Mouse (Mus musculus) stomach, embryonic 16.5 days (tissue): Measurements from ENCODE around the gene Ier5l. TPM values are rescaled to one million over a fixed set of nuclear protein-coding genes. Genes with fewer than 3 reads are reported as not detected.

Source experiments
- ATAC-seq: fragments of 200-750 bp; cut with Nextera tagmentation; 2 replicates; pipeline ENCODE4 v1.8.0; 2017; ENCODE audit warnings: moderate number of reproducible peaks, moderate TSS enrichment; ENCODE audit not compliant: insufficient read depth, low FRiP score
- H3K27ac ChIP-seq: fragments of 300-500 bp; sonication (generic); 2 replicates; pipeline ENCODE4 v1.5.1; 2014; ENCODE audit warnings: low read length
- H3K27me3 ChIP-seq: fragments of 300-500 bp; sonication (generic); 2 replicates; pipeline ENCODE4 v1.6.1; 2014; ENCODE audit warnings: low read length, control low read depth, mixed read lengths; ENCODE audit not compliant: control insufficient read depth, insufficient read depth
- H3K36me3 ChIP-seq: fragments of 300-500 bp; sonication (generic); 2 replicates; pipeline ENCODE4 v1.6.1; 2014; ENCODE audit warnings: low read length; ENCODE audit not compliant: control insufficient read depth, insufficient read depth
- H3K4me1 ChIP-seq: fragments of 300-500 bp; sonication (generic); 2 replicates; pipeline ENCODE4 v1.6.1; 2014; ENCODE audit warnings: low read length, control low read depth, mixed read lengths; ENCODE audit not compliant: control insufficient read depth, insufficient read depth
- H3K4me2 ChIP-seq: fragments of 300-500 bp; sonication (generic); 2 replicates; pipeline ENCODE4 v1.6.1; 2014; ENCODE audit warnings: low read depth, low read length, mixed read lengths
- H3K4me3 ChIP-seq: fragments of 300-500 bp; sonication (generic); replicated peaks from 2 replicates; pipeline ENCODE4 v1.5.1; 2014; ENCODE audit warnings: mild to moderate bottlenecking, low read length
- H3K9ac ChIP-seq: fragments of 300-500 bp; sonication (generic); 2 replicates; pipeline ENCODE4 v1.6.1; 2014; ENCODE audit warnings: low read length
- H3K9me3 ChIP-seq: fragments of 300-500 bp; sonication (generic); replicated peaks from 2 replicates; pipeline ENCODE4 v1.6.1; 2016; ENCODE audit warnings: low read length, control low read depth; ENCODE audit not compliant: control insufficient read depth
- WGBS: fragments of 180-500 bp; shearing (Covaris S2); extraction: QIAGEN DNeasy Blood & Tissue Kit; methylation state at CpG from one replicate; pipeline ENCODE4 v1.1.7; 2014; 5-methylcytosine and 5-hydroxymethylcytosine counted together
- polyA plus RNA-seq: library from polyadenylated mRNA; unstranded; fragments of >200 nt; fragmentation: Nextera tagmentation; extraction: Ambion mirVana; gene quantifications from 2 replicates; pipeline ENCODE4 v1.2.1, GENCODE M21; 2015

The Ier5l gene
- polyA plus RNA-seq, 1 experiment from 2014 or later = 0.83 TPM

DNA sequence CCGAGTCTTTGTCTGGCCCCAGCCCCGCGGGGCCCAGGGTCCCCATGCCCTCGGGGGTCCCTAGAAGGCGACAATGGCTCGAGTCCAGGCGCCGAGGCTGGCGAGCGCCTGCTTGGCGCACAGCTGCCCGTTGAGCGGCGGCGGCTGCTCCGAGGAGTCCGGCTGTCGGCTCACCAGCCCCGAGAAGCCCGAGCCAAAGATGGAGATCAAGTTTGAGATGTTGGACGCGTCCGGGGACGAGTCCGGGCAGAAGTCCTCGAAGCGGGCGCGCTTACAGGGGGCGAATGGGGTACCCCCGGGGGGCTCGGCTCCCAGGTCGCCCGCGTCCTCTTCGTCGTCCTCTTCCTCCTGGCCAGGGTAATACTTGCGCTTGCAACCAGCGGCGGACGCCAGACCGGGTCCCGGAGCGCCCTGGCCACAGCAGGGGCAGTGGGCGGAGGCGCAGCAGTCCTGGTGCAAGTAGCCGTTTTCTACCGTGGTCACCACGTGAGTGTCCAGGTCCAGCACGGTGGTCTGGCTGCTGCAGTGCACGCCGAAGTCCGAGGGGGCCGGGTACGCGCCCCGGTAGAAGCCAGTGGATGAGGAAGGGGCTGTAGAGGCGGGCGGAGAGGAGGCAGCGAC is 1.2 kb downstream of the Ier5l start:
- Histone ChIP-seq H3K9me3 (no peaks in the 10 kb centered on the region), H3K27me3 (no peaks in the 10 kb centered on the region; the same call in 1 of the 2 replicates), H3K9ac (peak overlapping the region; percentile 99), H3K4me2 (peak overlapping the region; percentile 76), H3K4me3 (peak overlapping the region; percentile 95), H3K27ac (peak overlapping the region; percentile 97), H3K4me1 (peaks cover 27% of the 10 kb centered on the region; the same call in 1 of the 2 replicates), H3K36me3 (no peaks in the 10 kb centered on the region)
- under 1% methylated on average over 60 of the region's 60 CpGs for WGBS
- ATAC-seq = no peak

DNA sequence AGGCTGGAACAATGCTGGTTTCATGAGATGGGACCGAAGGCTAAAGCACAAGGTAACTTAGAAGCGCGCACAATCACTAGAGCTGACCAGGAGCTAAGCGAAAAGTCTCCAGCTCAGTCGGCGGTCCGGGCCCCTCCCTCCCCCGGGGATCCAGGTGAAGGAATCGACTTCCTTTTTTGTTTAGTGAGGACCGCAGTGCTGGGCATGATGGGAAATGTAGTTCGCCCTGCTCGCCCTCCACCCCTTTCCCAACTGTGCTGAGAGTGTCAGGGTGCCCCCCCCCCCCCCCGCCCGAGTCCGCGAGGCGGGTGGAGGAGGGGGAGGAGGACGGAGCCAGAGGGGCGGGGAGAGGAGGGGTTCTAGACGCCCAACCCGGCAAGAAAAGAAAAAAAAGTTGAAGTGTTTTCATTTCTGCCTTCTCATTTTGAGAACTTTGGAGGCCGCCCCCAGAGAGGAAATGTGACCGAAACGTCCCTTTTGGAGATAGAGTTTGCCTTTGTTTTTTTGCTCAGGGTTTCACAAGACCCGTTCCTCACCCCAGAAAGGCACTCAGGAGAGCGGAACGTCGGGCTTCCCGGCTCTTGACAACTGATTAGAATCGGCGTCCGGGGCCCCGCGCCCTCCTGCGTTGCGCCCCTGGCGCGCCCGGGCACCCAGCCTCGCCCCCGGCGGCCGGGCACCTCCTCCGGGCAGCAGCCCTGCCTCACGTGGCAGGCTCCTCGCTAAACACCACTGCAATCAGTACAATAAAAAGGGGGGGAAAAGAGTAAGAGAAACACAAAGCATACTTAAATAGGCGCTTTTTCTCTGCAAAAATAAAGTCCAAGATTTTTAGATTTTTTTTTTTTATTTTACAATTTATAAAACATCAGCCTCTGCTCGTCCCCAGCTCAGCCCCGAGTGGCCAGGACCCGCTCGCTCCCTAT is 2.0 kb downstream of the Ier5l start:
- under 1% methylated on average over 46 of the region's 51 CpGs for WGBS
- peaks cover 32% of the 10 kb centered on the region for H3K4me1 ChIP-seq
- peak overlapping the region; percentile 95 for H3K4me3 ChIP-seq
- H3K27ac ChIP-seq = peak overlapping the region; percentile 97
- peak overlapping the region; percentile 76 for H3K4me2 ChIP-seq
- H3K9ac ChIP-seq = peak overlapping the region; percentile 99
- ATAC-seq = peak; percentile 78
- no peaks in the 10 kb centered on the region for H3K36me3 ChIP-seq
- no peaks in the 10 kb centered on the region for H3K9me3 ChIP-seq
- no peaks in the 10 kb centered on the region; the same call in 1 of the 2 replicates for H3K27me3 ChIP-seq

DNA sequence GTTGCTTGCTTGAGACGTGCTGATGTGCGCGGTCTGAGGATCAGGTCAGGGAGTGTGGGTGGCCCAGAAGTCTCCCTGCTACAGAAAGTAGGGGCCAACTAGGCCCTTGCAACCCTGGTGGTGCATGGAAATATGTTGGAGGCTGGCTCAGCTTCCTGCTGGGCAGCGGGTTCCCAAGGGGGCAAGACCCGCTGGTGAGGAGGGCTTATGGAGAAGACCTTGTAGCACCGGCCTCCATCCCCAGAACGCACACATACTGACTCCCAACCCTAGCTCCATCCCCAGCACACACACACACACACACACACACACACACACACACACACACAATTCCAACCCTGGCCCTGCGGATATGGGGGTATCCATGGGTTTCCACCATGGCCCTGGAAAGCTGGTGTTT is 3.0 kb downstream of the Ier5l start:
- Histone ChIP-seq H3K27ac (peak overlapping the region; percentile 97), H3K4me1 (peaks cover 31% of the 10 kb centered on the region), H3K36me3 (no peaks in the 10 kb centered on the region), H3K9ac (peak overlapping the region; percentile 99), H3K27me3 (no peaks in the 10 kb centered on the region; the same call in 1 of the 2 replicates), H3K4me3 (peak overlapping the region; percentile 95), H3K4me2 (peak overlapping the region; percentile 76), H3K9me3 (no peaks in the 10 kb centered on the region)
- WGBS = 17% methylated on average over 8 of the region's 8 CpGs
- no peak for ATAC-seq

DNA sequence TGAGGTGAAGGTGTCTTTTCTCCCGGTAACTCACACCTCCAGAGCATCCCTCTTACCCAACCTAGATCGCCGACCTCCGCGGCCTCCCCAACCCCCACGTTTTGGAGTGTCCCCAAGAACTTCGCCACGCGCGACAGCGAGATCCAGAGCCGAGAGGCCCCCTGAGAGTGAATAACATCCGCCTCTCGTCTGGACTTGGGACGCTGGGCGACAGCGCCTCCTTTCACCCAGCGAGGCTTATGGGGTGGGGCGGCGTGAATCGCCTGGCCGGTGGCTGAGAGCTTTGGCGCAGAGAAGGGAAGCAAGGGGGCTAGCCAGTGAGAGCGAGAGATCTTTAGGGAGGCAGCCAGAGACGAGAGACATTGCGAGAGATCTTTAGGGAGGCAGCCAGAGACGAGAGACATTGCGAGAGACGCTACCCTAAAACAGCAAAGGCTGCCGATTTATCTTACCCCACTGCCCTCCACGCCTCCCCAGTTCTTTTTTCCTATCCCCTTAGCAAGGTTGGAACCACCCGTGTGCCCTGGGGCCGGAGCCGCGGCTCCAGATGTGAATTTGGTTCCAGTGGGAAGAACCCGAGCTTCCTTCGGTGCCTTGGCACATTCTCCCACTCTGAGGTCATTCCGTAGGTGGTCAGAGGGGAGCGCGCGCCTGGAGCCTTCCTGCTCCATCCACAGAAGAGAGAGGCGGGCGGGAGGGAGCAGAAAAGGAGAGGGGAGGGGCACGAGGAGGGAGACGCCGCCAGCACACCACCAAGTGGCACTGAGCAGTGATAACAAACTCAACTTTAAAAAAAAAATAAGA is 3.7 kb downstream of the Ier5l start:
- ATAC-seq = peak; percentile 27
- under 1% methylated on average over 46 of the region's 46 CpGs for WGBS
- Histone ChIP-seq H3K4me2 (peak overlapping the region; percentile 76), H3K27me3 (no peaks in the 10 kb centered on the region; the same call in 1 of the 2 replicates), H3K27ac (peak overlapping the region; percentile 97), H3K9ac (peak overlapping the region; percentile 76), H3K4me3 (peak overlapping the region; percentile 95), H3K9me3 (no peaks in the 10 kb centered on the region), H3K36me3 (no peaks in the 10 kb centered on the region), H3K4me1 (peaks cover 31% of the 10 kb centered on the region)

DNA sequence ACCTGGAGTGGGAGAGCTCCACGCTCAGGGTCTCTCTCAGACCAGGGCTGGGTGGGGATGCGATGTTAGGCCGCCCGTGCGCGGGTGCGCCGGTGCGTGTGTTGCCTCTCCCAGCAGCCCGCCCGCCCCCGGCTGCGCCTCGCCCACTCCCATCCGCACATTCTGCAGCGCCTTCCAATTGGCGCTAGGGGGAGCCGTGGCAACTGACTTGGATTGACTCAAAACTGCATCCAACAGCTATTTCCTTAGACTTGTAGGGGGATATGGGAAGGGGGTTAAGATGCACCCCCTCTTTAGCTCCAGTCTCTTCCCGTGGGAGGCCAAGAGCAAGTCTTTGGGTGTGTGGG is 4.2 kb downstream of the Ier5l start:
- ATAC-seq = peak; percentile 18; the same call in 1 of the 2 replicates
- Histone ChIP-seq H3K36me3 (no peaks in the 10 kb centered on the region), H3K27me3 (no peaks in the 10 kb centered on the region; the same call in 1 of the 2 replicates), H3K9ac (peak overlapping the region; percentile 76), H3K4me1 (peaks cover 27% of the 10 kb centered on the region), H3K4me2 (peak overlapping the region; percentile 76), H3K4me3 (peak overlapping the region; percentile 95), H3K27ac (peak overlapping the region; percentile 97), H3K9me3 (no peaks in the 10 kb centered on the region)
- WGBS = under 1% methylated on average over 19 of the region's 19 CpGs

DNA sequence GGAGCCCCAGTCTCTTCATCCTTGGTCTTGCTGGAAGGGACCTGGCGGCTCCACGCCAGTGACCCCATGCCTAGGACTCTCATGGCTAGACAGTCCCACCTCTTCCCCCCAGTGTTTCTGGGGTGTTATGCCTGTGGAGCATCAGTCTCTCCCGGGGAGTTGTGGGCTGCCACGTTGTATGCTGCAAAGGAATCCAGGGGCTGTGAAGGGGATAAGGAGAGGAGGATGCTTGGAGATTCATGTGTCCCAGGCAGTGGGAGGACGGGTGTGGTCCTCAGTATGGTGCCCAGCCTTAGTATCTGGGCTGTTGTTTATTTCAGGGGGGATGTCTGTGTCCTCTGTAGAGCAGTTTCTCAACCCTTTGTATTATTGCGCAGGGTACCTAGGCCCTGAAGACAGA is 5.0 kb downstream of the Ier5l start:
- 65% methylated on average over 6 of the region's 6 CpGs for WGBS
- ATAC-seq = no peak
- peak overlapping the region; percentile 76 for H3K4me2 ChIP-seq
- peaks cover 25% of the 10 kb centered on the region for H3K4me1 ChIP-seq
- H3K9ac ChIP-seq = peak overlapping the region; percentile 76; the same call in 1 of the 2 replicates
- no peaks in the 10 kb centered on the region; the same call in 1 of the 2 replicates for H3K27me3 ChIP-seq
- H3K36me3 ChIP-seq = no peaks in the 10 kb centered on the region
- H3K4me3 ChIP-seq = no peak overlapping the region
- H3K9me3 ChIP-seq = no peaks in the 10 kb centered on the region
- no peak overlapping the region; the same call in 1 of the 2 replicates for H3K27ac ChIP-seq

DNA sequence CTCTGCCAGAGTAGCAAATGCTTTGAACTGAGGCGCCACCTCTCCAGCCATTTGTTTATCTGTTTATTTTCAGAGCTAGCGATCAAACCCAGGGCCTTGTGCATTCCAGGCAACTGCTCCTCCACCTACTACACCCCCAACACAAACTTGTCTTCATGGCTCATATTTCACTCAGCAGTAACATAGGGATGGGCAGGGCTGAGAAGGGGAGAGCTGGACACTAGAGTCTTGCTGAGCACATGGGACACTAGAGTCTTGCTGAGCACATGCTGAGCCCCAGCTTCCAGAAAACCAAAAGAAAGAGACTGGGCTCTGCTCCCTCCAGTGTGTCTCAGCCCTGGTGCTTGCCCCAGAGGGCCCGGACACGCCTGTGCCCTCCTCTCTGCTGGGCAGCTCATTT is 7.2 kb downstream of the Ier5l start:
- Histone ChIP-seq H3K27ac (no peak overlapping the region), H3K9ac (no peak overlapping the region), H3K4me2 (no peak overlapping the region), H3K9me3 (no peaks in the 10 kb centered on the region), H3K4me1 (peaks cover 36% of the 10 kb centered on the region), H3K27me3 (no peaks in the 10 kb centered on the region; the same call in 1 of the 2 replicates), H3K4me3 (no peak overlapping the region), H3K36me3 (no peaks in the 10 kb centered on the region)
- WGBS = 54% methylated on average over 4 of the region's 4 CpGs
- no peak for ATAC-seq

DNA sequence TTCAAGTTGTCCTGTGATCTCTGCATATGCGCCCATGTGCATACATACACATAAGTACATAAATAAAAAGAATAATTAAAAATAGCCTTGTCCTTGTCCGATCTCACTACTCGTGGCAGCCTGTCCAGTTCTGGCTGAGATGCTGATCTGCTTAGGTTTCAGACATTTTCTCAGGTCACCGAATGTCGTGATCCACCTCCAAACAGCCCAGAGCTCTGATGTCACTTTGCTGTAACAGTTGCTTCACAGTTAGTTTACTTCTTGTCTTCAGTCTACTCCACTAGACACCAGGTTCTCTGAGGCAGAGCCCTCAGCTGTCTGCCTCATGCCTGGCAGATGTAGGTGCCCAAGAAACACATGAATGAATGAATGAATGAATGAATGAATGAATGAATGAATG is 9.6 kb downstream of the Ier5l start:
- H3K4me1 ChIP-seq = peaks cover 28% of the 10 kb centered on the region
- no peaks in the 10 kb centered on the region for H3K36me3 ChIP-seq
- peak overlapping the region; percentile 92 for H3K27ac ChIP-seq
- no peaks in the 10 kb centered on the region for H3K9me3 ChIP-seq
- H3K9ac ChIP-seq = peak overlapping the region; percentile 37
- H3K4me3 ChIP-seq = peak overlapping the region; percentile 37
- no peaks in the 10 kb centered on the region; the same call in 1 of the 2 replicates for H3K27me3 ChIP-seq
- ATAC-seq = no peak
- H3K4me2 ChIP-seq = peak overlapping the region; percentile 44
- WGBS = 50% methylated on average over 5 of the region's 5 CpGs
